Mouse (Mus musculus) hindbrain, postnatal 0 days (tissue): ENCODE data around the gene Rnf144b. TPM values are rescaled to one million over a fixed set of nuclear protein-coding genes. Genes with fewer than 3 reads are reported as not detected.

ENCODE experiments used
- ATAC-seq: fragments of 200-750 bp; cut with Nextera tagmentation; 2 replicates; pipeline ENCODE4 v1.8.0; 2017; ENCODE audit warnings: mild to moderate bottlenecking, moderate TSS enrichment, moderate library complexity
- DNase-seq: peaks from one replicate; pipeline ENCODE4 v3.0.0-alpha.2; 2015; ENCODE audit warnings: low spot score
- H3K27ac ChIP-seq: fragments of 300-500 bp; sonication (generic); 2 replicates; pipeline ENCODE4 v1.5.1; 2014; ENCODE audit warnings: mild to moderate bottlenecking
- H3K27me3 ChIP-seq: fragments of 300-500 bp; sonication (generic); 2 replicates; pipeline ENCODE4 v1.6.1; 2014; ENCODE audit warnings: low read length, mixed read lengths; ENCODE audit not compliant: insufficient read depth
- H3K36me3 ChIP-seq: fragments of 300-500 bp; sonication (generic); 2 replicates; pipeline ENCODE4 v1.6.1; 2014; ENCODE audit warnings: low read length, mixed read lengths; ENCODE audit not compliant: insufficient read depth
- H3K4me1 ChIP-seq: fragments of 300-500 bp; sonication (generic); 2 replicates; pipeline ENCODE4 v1.6.1; 2014; ENCODE audit warnings: antibody characterized with exemption, low read length, mixed read lengths; ENCODE audit not compliant: insufficient read depth
- H3K4me2 ChIP-seq: fragments of 300-500 bp; sonication (generic); 2 replicates; pipeline ENCODE4 v1.6.1; 2014; ENCODE audit warnings: low read depth, mild to moderate bottlenecking, low read length, moderate library complexity, mixed read lengths
- H3K4me3 ChIP-seq: fragments of 300-500 bp; sonication (generic); 2 replicates; pipeline ENCODE4 v1.5.1; 2014; ENCODE audit warnings: low read length
- H3K9ac ChIP-seq: fragments of 300-500 bp; sonication (generic); replicated peaks from 2 replicates; pipeline ENCODE4 v1.6.1; 2014; ENCODE audit warnings: mild to moderate bottlenecking, low read length, moderate library complexity, mixed read lengths
- H3K9me3 ChIP-seq: fragments of 300-500 bp; sonication (generic); 2 replicates; pipeline ENCODE4 v1.6.1; 2016; ENCODE audit warnings: low read length, mixed read lengths
- CTCF ChIP-seq: IDR thresholded peaks from 2 replicates; pipeline ENCODE4 v1.5.1; 2016; ENCODE audit warnings: antibody characterized with exemption, control low read depth, low read depth
- WGBS: fragments of 180-500 bp; shearing (Covaris S2); extraction: QIAGEN DNeasy Blood & Tissue Kit; methylation state at CpG from one replicate; pipeline ENCODE4 v1.1.7; 2014; 5-methylcytosine and 5-hydroxymethylcytosine counted together
- polyA plus RNA-seq: library from polyadenylated mRNA; unstranded; fragments of >200 nt; fragmentation: Nextera tagmentation; extraction: Ambion mirVana; gene quantifications from 2 replicates; pipeline ENCODE4 v1.2.1, GENCODE M21; 2015
- total RNA-seq: library from RNA; depleted of rRNA; stranded (reverse); fragments of >200 nt; gene quantifications from 2 replicates; pipeline ENCODE4 v1.2.3, GENCODE M21; 2014

The Rnf144b gene
- total and polyA plus RNA-seq, 2 experiments from 2014 or later: 1.7 to 2.7 TPM

DNA sequence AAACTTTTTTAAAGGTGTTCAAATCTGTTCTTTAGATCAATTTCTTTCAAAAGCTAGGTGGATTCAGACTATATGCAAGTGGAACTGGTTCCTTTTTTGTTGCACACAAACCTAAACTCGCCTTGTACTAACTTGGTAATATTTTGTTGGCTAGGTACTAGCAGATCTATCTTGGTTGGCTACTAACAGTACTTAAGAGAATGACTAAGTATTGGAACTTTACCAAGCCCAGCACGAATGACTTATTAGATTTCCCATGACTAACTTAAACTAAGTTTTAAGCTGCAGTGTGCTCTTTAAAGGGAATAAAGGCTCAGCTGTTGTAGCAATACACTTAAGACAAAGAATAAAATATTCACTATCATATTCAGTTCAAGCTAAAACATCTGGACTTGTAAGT is 33.2 kb upstream of the Rnf144b start:
- H3K4me3 ChIP-seq: no peak overlapping the region

DNA sequence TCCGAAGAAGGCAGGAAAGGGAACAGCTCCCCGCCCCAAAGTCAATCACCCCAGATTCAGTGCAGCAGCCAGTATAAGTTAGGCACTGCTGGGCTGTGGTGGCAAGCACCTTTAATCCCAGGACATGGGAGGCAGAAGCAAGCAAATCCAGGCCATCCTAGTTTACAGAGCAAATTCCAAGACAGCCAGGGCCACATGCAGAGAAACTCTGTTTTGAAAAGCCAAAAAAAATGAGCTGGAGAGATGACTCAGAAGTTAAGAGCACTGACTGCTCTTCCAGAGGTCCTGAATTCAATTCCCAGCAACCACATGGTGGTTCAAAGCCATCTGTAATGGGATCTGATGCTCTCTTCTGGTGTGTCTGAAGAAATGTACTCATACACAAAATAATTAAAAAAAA is 28.7 kb upstream of the Rnf144b start:
- Histone ChIP-seq H3K9ac (no peak overlapping the region), H3K36me3 (peaks cover 17% of the 10 kb centered on the region), H3K4me2 (no peak overlapping the region), H3K9me3 (no peaks in the 10 kb centered on the region), H3K27ac (no peak overlapping the region), H3K27me3 (no peaks in the 10 kb centered on the region), H3K4me3 (no peak overlapping the region), H3K4me1 (no peaks in the 10 kb centered on the region)
- TF ChIP-seq CTCF: no peak
- 90% methylated on average over 2 of the region's 2 CpGs for WGBS
- ATAC-seq: no peak
- no peak for DNase-seq

More for the DNA sequence above, 33.2 kb upstream of the Rnf144b start:
- peaks cover 16% of the 10 kb centered on the region for H3K36me3 ChIP-seq
- WGBS: 81% methylated on average over 2 of the region's 2 CpGs
- no peak for DNase-seq
- H3K9ac ChIP-seq: no peak overlapping the region
- no peaks in the 10 kb centered on the region for H3K27me3 ChIP-seq
- no peak for TF ChIP-seq CTCF
- H3K4me2 ChIP-seq: no peak overlapping the region
- H3K27ac ChIP-seq: no peak overlapping the region
- no peak for ATAC-seq
- no peaks in the 10 kb centered on the region for H3K4me1 ChIP-seq
- no peaks in the 10 kb centered on the region for H3K9me3 ChIP-seq

DNA sequence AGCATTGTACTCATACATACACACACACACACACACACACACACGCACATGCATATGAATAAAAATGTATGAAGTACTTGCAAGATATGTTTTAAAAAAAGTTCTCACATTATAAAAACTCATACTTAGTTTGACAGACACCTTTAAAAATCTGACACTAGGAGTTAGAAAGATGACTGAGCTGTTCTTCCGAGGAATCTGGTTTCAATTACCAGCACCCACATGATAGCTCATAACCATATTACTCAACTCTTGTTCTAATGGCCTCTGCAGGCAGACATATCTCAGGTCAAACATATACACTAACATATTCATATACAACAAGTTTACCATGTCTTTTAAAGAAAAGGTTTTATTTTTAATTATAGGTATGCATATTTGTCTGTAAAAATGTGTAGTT is 25.9 kb upstream of the Rnf144b start:
- H3K4me1 ChIP-seq: no peaks in the 10 kb centered on the region
- no peak for ATAC-seq
- H3K9ac ChIP-seq: no peak overlapping the region
- no peak for DNase-seq
- H3K36me3 ChIP-seq: peaks cover 20% of the 10 kb centered on the region
- 88% methylated on average over 2 of the region's 2 CpGs for WGBS
- H3K9me3 ChIP-seq: no peaks in the 10 kb centered on the region
- H3K4me2 ChIP-seq: no peak overlapping the region
- H3K27ac ChIP-seq: no peak overlapping the region
- no peaks in the 10 kb centered on the region for H3K27me3 ChIP-seq
- H3K4me3 ChIP-seq: no peak overlapping the region
- no peak for TF ChIP-seq CTCF

DNA sequence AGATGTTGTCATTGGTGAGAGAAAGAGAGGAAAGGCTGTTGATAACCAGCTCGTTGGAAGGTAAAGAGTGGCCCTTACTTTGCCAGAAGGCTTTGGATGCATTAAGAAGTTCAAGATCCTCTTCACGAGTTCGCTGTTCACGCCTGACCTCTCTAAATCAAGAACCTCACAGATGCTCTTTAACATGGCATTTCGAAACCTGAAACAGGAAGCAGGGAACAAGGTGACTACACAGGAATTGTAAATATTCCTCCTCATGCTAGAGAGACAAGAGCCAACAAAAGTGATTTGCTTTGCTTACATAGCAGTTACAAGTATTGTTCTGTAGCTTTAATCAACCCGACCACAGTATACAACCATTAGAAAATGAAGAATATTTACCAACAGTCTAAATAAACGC is 23.2 kb upstream of the Rnf144b start:
- peaks cover 19% of the 10 kb centered on the region for H3K36me3 ChIP-seq

DNA sequence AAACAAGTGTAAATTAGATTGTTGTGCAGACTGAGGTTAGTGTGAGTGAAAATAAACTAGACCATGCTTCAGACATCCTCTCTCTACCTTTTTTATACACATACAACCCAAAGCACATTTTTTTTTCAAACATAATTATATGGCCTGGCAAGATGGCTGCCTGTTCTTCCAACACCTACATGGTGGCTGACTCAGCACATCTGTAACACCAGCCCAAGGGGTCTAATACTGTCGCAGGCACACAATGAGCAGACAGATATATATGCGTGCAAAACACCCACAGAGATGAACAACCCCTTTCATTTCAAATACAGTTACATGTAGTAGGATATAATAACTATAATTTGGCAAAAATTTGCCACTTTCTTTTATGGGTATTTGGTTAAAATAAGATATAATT is 21.9 kb upstream of the Rnf144b start:
- no peak overlapping the region for H3K4me3 ChIP-seq
- no peak overlapping the region for H3K9ac ChIP-seq
- no peaks in the 10 kb centered on the region for H3K9me3 ChIP-seq
- H3K4me1 ChIP-seq: peaks cover 10% of the 10 kb centered on the region; the same call in 1 of the 2 replicates
- H3K27me3 ChIP-seq: no peaks in the 10 kb centered on the region
- no peak overlapping the region for H3K4me2 ChIP-seq
- WGBS: 89% methylated on average over 2 of the region's 2 CpGs
- DNase-seq: no peak
- ATAC-seq: no peak
- peaks cover 14% of the 10 kb centered on the region for H3K36me3 ChIP-seq
- H3K27ac ChIP-seq: no peak overlapping the region
- no peak for TF ChIP-seq CTCF

More for the DNA sequence above, 23.2 kb upstream of the Rnf144b start:
- DNase-seq: no peak
- H3K27me3 ChIP-seq: no peaks in the 10 kb centered on the region
- 81% methylated on average over 7 of the region's 7 CpGs for WGBS
- H3K4me2 ChIP-seq: no peak overlapping the region
- no peak for TF ChIP-seq CTCF
- no peak overlapping the region for H3K4me3 ChIP-seq
- ATAC-seq: no peak
- H3K9me3 ChIP-seq: no peaks in the 10 kb centered on the region
- H3K27ac ChIP-seq: no peak overlapping the region
- no peak overlapping the region for H3K9ac ChIP-seq
- H3K4me1 ChIP-seq: peaks cover 6% of the 10 kb centered on the region; the same call in 1 of the 2 replicates

DNA sequence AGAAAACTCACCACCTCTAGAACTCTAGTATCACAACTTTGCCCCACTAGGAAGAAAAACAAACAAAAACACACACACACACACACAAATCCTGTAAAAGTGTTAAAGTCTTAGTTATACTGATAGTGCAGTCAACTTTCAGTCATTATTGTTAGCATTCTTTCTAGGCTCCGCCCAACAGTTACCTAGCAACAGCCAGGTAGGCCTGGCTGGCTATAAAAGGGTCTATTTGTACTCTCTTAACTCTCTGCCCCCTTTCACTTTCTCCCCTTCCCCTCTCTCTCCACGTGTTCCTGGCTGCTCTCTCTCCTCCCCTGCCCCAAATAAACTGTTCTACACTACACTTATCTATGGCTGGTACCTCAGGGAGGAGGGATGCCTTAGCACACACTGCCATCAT is 18.3 kb upstream of the Rnf144b start:
- H3K4me3 ChIP-seq: peak overlapping the region; percentile 71
- ATAC-seq (no peak), DNase-seq (no peak)
- no peak for TF ChIP-seq CTCF
- no peaks in the 10 kb centered on the region for H3K27me3 ChIP-seq
- H3K36me3 ChIP-seq: peaks cover 6% of the 10 kb centered on the region; the same call in 1 of the 2 replicates
- peaks cover 10% of the 10 kb centered on the region; the same call in 1 of the 2 replicates for H3K4me1 ChIP-seq
- H3K27ac ChIP-seq: no peak overlapping the region
- no peaks in the 10 kb centered on the region for H3K9me3 ChIP-seq
- no peak overlapping the region for H3K9ac ChIP-seq
- H3K4me2 ChIP-seq: peak overlapping the region; percentile 84
- WGBS: 22% methylated on average over 2 of the region's 2 CpGs

DNA sequence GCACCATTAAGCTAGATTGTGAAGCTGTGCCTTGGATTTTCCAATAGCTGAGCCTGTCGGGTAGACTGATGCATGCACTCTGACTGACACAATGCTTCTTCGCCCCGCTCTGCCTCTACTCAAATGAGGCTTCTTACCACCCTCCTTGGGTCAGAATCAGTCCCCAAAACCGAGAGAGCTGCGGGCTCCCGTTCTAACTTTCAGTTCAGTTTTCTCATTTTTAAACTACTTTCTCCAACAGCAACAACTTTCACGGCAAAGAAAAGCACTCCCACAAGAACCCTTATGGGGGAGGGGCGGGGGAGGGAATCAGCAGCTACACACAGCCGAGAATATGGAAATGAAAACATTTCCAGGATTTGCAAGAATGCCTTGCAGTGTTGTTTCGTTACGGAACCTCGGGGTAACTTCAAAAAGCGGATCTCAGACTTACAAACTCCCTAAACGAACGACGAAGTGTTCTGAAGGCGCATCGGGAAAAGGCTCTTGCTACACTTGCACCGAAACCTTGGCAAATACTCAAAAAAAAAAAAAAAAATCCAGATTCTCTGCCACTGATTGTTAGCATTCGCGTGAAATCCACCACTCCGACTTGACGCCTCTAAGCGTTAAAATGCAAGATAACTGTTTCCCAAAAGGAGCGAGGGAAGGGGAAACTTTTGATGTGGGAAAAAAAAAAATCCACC is 17.5 kb upstream of the Rnf144b start:
- H3K4me2 ChIP-seq: peak overlapping the region; percentile 84
- WGBS: under 1% methylated on average over 25 of the region's 25 CpGs
- peak overlapping the region; percentile 95 for H3K9ac ChIP-seq
- peaks cover 10% of the 10 kb centered on the region; the same call in 1 of the 2 replicates for H3K4me1 ChIP-seq
- H3K4me3 ChIP-seq: peak overlapping the region; percentile 71
- DNase-seq (peak; percentile 60), ATAC-seq (no peak)
- no peaks in the 10 kb centered on the region for H3K27me3 ChIP-seq
- no peaks in the 10 kb centered on the region for H3K9me3 ChIP-seq
- H3K27ac ChIP-seq: peak overlapping the region; percentile 95; the same call in 1 of the 2 replicates
- H3K36me3 ChIP-seq: peaks cover 3% of the 10 kb centered on the region; the same call in 1 of the 2 replicates
- no peak for TF ChIP-seq CTCF
